Mouse (Mus musculus) erythroblast, embryonic 14.5 days (primary cell): Measurements from ENCODE around the gene Olfr689.

ENCODE experiments used
- GATA1 ChIP-seq: IDR thresholded peaks from 2 replicates; pipeline ENCODE4 v1.6.1; 2012; ENCODE audit warnings: low read length, inconsistent platforms, mixed read lengths
- TAL1 ChIP-seq: IDR thresholded peaks from 3 replicates; pipeline ENCODE4 v1.6.1; 2012; ENCODE audit warnings: low read length, inconsistent platforms, mixed read lengths

- TF ChIP-seq GATA1 (no peak), TAL1 (no peak)
Observed at GRCm38 (mm10) chr7:105334004-105334403, 23.0 kb downstream of the Olfr689 start, which contains the start of gene Olfr690.
